Mouse (Mus musculus) olfactory bulb, adult 2 months (tissue): ENCODE measurements around the gene Zfp85.
"Not testable (repeated sequence)": the region's sequence is repeated elsewhere in the genome, so short reads cannot be mapped to it uniquely, and the experiment has no call there.

Experiments used
- CTCF ChIP-seq: fragments of 200-500 bp; IDR thresholded peaks from 2 replicates; pipeline ENCODE4 v1.5.1; 2012; ENCODE audit warnings: low read depth, mild to moderate bottlenecking, low read length, moderate library complexity; ENCODE audit not compliant: insufficient read depth
- POLR2A ChIP-seq: fragments of 200-500 bp; IDR thresholded peaks from 2 replicates; pipeline ENCODE4 v1.6.1; 2012; ENCODE audit warnings: mild to moderate bottlenecking, low read depth, low read length, moderate library complexity; ENCODE audit not compliant: insufficient read depth

DNA sequence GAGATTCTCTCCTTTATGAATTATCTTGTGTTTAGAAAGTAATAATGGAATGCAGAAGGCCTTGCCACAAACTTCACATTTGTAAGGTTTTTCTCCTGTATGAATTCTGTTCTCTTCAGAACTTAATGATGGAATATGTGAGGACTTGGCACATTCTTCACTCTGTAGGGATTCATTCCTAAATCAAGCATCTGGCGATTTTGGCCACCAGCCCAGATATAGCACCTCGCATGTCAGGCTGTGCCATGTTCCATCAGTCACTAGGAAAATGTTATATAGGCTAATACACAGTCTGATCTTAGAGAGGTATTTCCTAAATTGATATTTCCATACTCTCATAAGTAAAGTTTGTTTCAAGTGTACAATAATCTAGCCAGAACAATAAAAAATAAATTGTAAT lies 29.7 kb downstream of the Zfp85 start:
- not testable (repeated sequence) for TF ChIP-seq CTCF, POLR2A
